Mouse (Mus musculus) megakaryocyte, adult 5-6 weeks (primary cell): Measurements from ENCODE around the gene Dop1b. TPM values are rescaled to one million over a fixed set of nuclear protein-coding genes. Genes with fewer than 3 reads are reported as not detected.
"Not testable (repeated sequence)": the region's sequence is repeated elsewhere in the genome, so short reads cannot be mapped to it uniquely, and the experiment has no call there.

ENCODE experiments used
- ATAC-seq: 2 replicates; pipeline ENCODE4 v1.8.0; 2016; ENCODE audit warnings: mild to moderate bottlenecking, inconsistent platforms; ENCODE audit not compliant: poor library complexity, severe bottlenecking
- total RNA-seq, 2 experiments: library from RNA; stranded (forward) in 1 of 2; stranded (reverse) in 1 of 2; fragments of 153-499, 151-499 nt in 1 of 2; fragments of 221-1000, 200-1000 nt in 1 of 2; gene quantifications; 2 replicates each; pipeline versions ENCODE4 v1.2.3 to v1.2.4; 2015 to 2017

Gene Dop1b
- total RNA-seq (2015) = 20.3 and 38.8 TPM in 2 replicates
- 10.5 and 15.2 TPM in 2 replicates for total RNA-seq (2017)

DNA sequence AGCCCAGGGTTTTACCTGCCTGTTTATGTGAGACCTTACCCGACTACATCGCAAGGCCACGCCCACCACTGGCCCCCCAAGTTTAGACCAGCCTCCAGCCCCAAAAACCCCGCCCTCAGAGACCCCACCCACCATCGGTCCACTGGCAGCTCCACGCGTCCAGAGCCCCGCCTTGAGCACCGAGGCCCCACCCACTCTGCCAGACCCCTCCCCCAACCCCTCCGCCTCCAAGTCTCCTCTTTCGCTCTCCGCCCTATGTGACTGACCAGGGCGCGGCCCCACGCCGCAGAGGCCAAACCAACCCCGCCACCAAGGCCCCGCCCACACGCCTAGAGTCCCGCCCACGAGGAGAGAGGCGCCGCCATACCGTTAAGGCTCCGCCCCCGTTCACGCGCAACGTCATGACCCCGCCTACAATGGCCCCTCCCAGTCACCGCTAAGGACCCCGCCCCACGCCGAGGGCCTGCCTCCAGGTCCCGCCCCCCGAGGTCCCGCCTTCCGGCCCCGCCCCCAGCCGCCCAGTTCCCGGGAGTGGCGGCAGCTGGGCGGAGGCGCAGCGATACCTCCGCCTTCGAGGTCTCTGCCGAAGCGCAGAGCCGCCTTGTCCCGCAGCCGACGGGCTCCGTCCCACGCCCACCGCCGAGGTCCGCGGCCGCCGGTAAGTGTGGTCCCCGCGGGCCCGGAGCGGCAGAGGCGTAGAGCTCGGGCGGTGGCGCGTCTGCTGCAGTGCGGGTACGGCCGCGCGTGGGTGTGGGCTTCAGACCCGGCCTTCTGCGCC lies at the start of gene Dop1b:
Dop1b (plus strand) TSS at position 494 of the 778 bp plus-strand sequence.
- peak; percentile 87 for ATAC-seq

GRCm38 (mm10) chr16:93667976-93668375 lies 43.7 kb upstream of the Dop1b start:
- no peak for ATAC-seq

- no peak for ATAC-seq
These were observed 42.2 kb upstream of the Dop1b start for GRCm38 (mm10) chr16:93669521-93669920.

DNA sequence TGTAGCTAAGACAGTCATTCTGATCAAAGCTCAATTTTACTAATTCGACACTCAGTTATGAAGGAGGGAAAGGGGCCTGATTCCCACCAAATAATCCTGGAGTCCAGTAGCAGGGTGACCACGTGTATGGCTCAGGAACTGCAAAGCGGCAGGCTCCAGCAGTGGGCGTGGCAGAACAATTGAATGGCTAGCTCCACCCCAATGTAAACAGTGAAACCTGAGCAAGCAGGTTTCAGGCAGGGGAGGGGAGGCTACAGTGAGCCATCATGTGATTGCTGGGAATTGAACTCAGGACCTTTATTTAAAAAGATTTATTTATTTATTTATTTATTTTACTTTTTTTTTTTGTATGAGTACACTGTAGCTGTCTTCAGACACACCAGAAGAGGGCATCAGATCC lies 41.2 kb upstream of the Dop1b start:
- not testable (repeated sequence) for ATAC-seq

DNA sequence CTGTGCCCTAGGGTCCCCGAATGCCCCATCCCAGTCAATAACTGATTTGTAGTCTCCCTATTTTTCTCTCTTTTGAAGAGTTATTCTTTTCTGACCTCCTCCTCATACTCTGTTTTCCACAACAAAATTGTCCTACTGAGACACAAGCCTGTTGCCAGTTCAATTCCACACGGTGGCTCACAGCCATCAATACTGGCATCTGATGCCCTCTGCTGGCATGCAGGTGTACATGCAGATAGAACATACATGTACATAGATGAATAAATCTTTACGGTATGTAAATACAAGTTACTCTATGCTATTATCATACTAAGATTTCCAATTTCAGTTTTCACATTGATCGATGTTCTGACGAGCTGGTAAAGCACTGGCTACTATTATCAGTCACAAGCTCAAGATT lies 40.6 kb upstream of the Dop1b start:
- no peak for ATAC-seq

DNA sequence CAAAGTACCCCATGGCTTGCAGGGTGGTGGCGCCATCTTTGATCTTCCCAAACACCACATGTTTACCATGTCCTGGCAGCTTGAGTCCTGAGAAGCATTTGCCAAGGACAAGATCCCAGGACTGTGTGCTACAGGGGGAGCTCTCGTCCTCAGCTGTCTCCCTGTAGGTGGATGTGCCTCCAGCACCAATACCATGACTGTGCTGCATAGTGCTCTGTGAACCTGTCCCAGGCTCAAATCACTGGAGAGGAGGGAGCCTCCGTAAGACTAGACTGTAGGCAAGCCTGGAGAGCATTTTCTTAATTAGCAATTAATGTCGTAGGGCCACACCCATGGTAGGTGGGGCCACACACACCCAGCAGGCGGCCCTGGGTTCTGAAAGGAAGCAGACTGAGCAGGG lies 35.3 kb upstream of the Dop1b start:
- no peak for ATAC-seq

DNA sequence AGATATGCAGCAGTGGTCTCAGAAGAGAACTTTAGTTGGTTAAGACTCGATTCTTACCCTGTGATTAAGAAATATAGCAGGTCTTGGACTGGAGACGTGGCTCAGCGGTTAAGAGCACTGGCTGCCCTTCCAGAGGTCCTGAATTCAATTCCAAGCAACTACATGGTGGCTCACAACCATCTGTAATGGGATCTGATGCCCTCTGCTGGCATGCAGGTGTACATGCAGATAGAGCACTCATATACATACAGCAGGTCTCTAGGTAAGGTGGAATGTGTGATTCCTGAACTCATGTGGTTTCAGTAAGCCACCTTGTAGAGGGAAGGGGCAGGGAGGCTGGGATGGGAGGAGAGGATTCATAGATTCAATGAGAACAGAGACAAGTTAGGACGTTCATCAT lies 33.5 kb upstream of the Dop1b start:
- no peak for ATAC-seq

DNA sequence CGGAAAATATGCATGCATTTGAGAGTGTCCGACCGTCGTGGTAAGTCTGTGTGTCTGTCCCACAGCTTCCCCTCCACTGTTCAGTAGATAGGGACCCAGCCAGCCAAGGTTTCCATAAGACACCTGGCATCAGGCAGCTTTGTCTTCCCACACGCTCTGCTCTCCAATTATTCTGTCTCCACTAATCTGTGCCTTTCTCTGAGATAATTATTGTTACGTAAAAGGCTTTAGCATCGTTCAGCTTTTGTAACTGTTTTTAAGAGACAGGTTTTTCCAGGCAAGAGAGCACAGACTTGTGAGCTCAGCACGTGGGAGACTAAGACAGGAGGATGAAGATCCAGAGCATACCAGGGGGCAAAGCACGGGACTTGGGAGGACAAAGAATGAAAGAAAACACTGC lies 32.5 kb upstream of the Dop1b start:
- no peak for ATAC-seq

DNA sequence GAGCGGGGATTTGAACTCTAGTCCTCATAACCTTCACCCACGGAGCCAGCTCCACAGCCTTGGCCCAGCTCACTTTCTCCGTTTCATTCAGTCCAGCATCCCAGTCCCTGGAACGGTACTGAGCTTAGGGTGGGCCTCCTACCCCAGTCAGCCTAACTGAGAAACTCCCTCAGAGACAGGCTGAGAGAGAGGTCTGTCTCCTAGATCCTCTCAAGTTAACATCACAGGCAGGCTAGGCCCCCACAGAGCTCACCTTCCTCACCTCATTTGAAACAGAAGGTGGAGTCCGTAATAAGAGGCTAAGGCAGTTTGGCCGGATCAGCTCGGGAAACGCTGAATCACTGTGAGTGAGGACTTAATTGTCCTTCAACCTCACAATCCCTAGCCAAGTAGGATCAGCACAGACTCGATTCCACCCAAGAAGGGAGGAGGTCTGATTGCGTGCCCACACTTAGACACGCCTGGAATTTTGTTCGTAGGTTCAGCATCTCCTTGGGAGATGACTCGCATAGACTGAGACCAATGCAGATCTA lies 29.5 kb upstream of the Dop1b start:
- peak; percentile 23 for ATAC-seq

GRCm38 (mm10) chr16:93682689-93683507 lies 28.8 kb upstream of the Dop1b start, which contains the start of gene Cbr3:
Gene Cbr3, plus strand, starts transcription at chr16:93683215.
- peak; percentile 73 for ATAC-seq

- peak; percentile 31; the same call in 1 of the 2 replicates for ATAC-seq
These were observed 28.0 kb upstream of the Dop1b start for GRCm38 (mm10) chr16:93683508-93684236.

GRCm38 (mm10) chr16:93684441-93684840 lies 27.3 kb upstream of the Dop1b start:
- no peak for ATAC-seq

- ATAC-seq = not testable (repeated sequence)
These were observed 25.9 kb upstream of the Dop1b start for GRCm38 (mm10) chr16:93685783-93686182.

DNA sequence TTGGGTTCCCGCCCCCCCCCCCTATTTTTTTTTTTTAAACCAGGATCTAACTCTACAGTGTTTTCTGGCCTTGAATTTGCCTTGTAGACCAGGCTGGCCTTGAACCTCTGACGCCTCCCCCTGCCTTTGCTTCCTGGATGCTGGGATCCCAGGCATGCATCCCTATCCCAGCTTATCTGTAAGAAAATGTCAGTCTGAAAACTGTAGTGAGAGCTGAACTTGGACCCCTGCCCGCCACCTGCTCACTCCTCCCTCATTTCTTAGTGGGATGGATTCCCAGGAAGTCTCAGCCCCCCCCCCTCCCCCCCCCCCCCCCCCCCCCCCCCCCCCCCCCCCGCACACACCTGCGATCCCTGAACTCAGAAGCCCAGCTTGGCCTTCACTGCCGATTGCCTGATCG lies 25.3 kb upstream of the Dop1b start:
- no peak for ATAC-seq

GRCm38 (mm10) chr16:93686945-93687344 lies 24.8 kb upstream of the Dop1b start:
- no peak for ATAC-seq

- ATAC-seq = peak; percentile 79
These were observed 20.4 kb upstream of the Dop1b start for GRCm38 (mm10) chr16:93691206-93691841.

DNA sequence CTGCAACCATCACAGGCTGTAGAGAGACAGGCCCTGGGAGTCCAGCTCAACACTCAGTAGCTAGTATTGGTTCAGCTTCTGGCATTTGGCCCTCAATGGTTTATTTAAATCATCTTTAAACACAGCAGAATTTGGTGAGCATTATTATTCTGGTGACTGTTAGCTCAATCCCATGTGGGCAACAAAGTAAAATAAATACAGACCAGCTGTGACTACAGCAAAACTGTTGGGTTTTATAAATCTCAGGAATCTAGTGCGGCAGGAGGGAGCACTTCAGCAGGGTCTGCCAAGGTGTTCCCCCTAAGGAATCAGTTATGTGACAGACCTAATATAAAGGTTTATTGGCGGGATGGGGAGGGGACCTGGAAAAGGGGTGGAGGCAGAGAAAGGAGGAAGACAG lies 19.0 kb upstream of the Dop1b start:
- no peak for ATAC-seq

- ATAC-seq = no peak
These were observed 4.6 kb upstream of the Dop1b start for GRCm38 (mm10) chr16:93707116-93707515.

DNA sequence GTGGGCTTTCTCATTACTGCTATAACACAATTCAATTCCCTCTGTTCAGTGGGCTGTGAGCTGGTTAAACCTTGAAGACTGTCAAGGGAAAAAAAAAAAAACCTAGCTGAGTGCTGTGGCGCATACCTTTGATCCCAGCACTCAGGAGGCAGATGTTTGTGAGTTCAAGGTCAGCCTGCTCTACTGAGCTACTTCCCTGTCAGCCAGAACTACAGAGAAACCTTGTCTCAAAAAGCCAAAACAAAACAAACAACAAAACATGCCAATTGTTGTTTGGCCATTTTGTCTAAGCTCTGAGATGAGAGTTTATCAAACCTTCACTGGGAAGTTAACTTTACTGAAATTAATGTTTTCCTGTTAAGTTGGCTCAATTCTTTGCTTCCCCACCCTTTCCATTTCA lies 2.5 kb upstream of the Dop1b start:
- no peak for ATAC-seq

DNA sequence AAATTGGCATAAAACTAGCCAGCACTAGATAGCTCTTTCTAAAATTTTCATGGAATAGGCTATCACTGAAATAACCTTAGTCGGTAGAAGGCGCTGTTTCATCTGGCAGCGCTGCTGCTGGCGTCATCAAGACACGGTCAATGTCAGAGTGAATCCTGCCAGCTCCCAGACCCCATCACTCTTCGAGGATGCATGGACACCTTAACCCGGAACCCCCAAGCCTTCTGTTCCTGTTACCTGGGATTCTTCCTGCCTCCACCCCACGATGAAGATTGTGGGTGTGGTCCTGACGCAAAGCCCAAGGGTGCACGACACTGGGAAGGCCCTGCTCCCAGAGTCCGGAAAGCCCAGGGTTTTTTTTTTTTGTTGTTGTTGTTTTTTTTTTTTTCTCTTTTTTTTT lies 780 bp upstream of the Dop1b start:
- ATAC-seq = peak; percentile 51
